8 mouse cellular contexts compared by ENCODE assay signal in genomic region chr5:31219911-31220447, GRCm38 (mm10). TPM values are rescaled to one million over a fixed set of nuclear protein-coding genes. Genes with fewer than 3 reads are reported as not detected.
DNase-seq lines count a peak whose midpoint lies in the region; ATAC-seq lines count a peak whose summit lies in the region.

No protein-coding gene starts in this region.

- peak overlapping the region; percentile 86 for H3K4me3 ChIP-seq in kidney, embryonic 16.5 days (ENCODE audit: low read length)
- H3K4me3 ChIP-seq in lung, embryonic 15.5 days, result peak overlapping the region; percentile 89

- no peak for DNase-seq in kidney, postnatal 14 days
- DNase-seq in R1 (ENCODE audit: low read depth, low spot score), result peak; percentile 77
- DNase-seq in retina, postnatal 1 day, result peak; percentile 80
- no peak for DNase-seq in cerebellum, adult 9-11 months

- H3K9me3 ChIP-seq in kidney, embryonic 16.5 days (ENCODE audit: low read length), result no peaks in the 10 kb centered on the region
- H3K9me3 ChIP-seq in lung, embryonic 15.5 days, result no peaks in the 10 kb centered on the region

- peaks cover 8% of the 10 kb centered on the region for H3K4me1 ChIP-seq in kidney, embryonic 16.5 days (ENCODE audit: insufficient read depth, low read length)
- H3K4me1 ChIP-seq in lung, embryonic 15.5 days, result peaks cover 14% of the 10 kb centered on the region

- H3K9ac ChIP-seq in kidney, embryonic 16.5 days (replicated peaks; ENCODE audit: low read length), result peak overlapping the region; percentile 90
- H3K9ac ChIP-seq in lung, embryonic 15.5 days, result peak overlapping the region; percentile 84

- 0% methylated on average over 40 of the region's 40 CpGs for WGBS in kidney, embryonic 16.5 days
- under 1% methylated on average over 40 of the region's 40 CpGs for WGBS in lung, embryonic 15.5 days

- ATAC-seq in kidney, embryonic 16.5 days (ENCODE audit: low FRiP score, low TSS enrichment), result peak; percentile 77
- ATAC-seq in erythroid progenitor cell, adult 5-6 weeks (replicated peaks; ENCODE audit: low FRiP score, poor library complexity, severe bottlenecking), result peak; percentile 48
- ATAC-seq in inflammation-experienced regulatory T-cells, adult 6 months, result peak; percentile 31
- ATAC-seq in lung, embryonic 15.5 days (ENCODE audit: borderline replicate concordance, extremely low read depth, low FRiP score, low TSS enrichment), result peak; percentile 60

- no peaks in the 10 kb centered on the region for H3K27me3 ChIP-seq in kidney, embryonic 16.5 days (ENCODE audit: insufficient read depth, low read length)
- no peaks in the 10 kb centered on the region for H3K27me3 ChIP-seq in lung, embryonic 15.5 days

- H3K27ac ChIP-seq in kidney, embryonic 16.5 days (ENCODE audit: low read length), result peak overlapping the region; percentile 92
- H3K27ac ChIP-seq in lung, embryonic 15.5 days, result peak overlapping the region; percentile 88

- H3K36me3 ChIP-seq in kidney, embryonic 16.5 days (ENCODE audit: insufficient read depth, low read length), result no peaks in the 10 kb centered on the region
- H3K36me3 ChIP-seq in lung, embryonic 15.5 days, result no peaks in the 10 kb centered on the region

- H3K4me2 ChIP-seq in kidney, embryonic 16.5 days (replicated peaks; ENCODE audit: low read depth, low read length), result peak overlapping the region; percentile 80
- H3K4me2 ChIP-seq in lung, embryonic 15.5 days, result peak overlapping the region; percentile 73

RNA-seq across cellular contexts. Expression of gene Ppm1g, which starts 0.5 kb away (rescaled TPM):
- polyA plus RNA-seq in kidney, embryonic 16.5 days (2015; fragmentation: Nextera tagmentation; extraction: Ambion mirVana), result 138 and 139 TPM in 2 replicates
- total RNA-seq in erythroid progenitor cell, adult 5-6 weeks (2015; ENCODE audit: low replicate concordance), result 166 and 178 TPM in 2 replicates
- 214 and 223 TPM in 2 replicates for total RNA-seq in erythroid progenitor cell, adult 5-6 weeks (2017; ENCODE audit: low replicate concordance)
- polyA plus RNA-seq in inflammation-experienced regulatory T-cells, adult 6 months (2017; shearing (Covaris generic)), result 10 to 100 TPM; 38.5 to 63.1 (median 49.7) TPM
- 141 and 144 TPM in 2 replicates for polyA plus RNA-seq in lung, embryonic 15.5 days (2015; fragmentation: Nextera tagmentation; extraction: Ambion mirVana)

RNA-seq across cellular contexts. Expression of gene Zfp513, which starts 17.9 kb away (rescaled TPM):
- polyA plus RNA-seq in kidney, embryonic 16.5 days (2015; fragmentation: Nextera tagmentation; extraction: Ambion mirVana), result 9.9 and 10.9 TPM in 2 replicates
- 6.8 and 9.2 TPM in 2 replicates for total RNA-seq in erythroid progenitor cell, adult 5-6 weeks (2015; ENCODE audit: low replicate concordance)
- total RNA-seq in erythroid progenitor cell, adult 5-6 weeks (2017; ENCODE audit: low replicate concordance), result 10.8 and 15.4 TPM in 2 replicates
- 1 to 10 TPM; 3.5 to 6.1 (median 5.4) TPM for polyA plus RNA-seq in inflammation-experienced regulatory T-cells, adult 6 months (2017; shearing (Covaris generic))
- 8.8 and 9.5 TPM in 2 replicates for polyA plus RNA-seq in lung, embryonic 15.5 days (2015; fragmentation: Nextera tagmentation; extraction: Ambion mirVana)

RNA-seq across cellular contexts. Expression of gene Nrbp1, which starts 20.7 kb away (rescaled TPM):
- 179 and 182 TPM in 2 replicates for polyA plus RNA-seq in kidney, embryonic 16.5 days (2015; fragmentation: Nextera tagmentation; extraction: Ambion mirVana)
- 22.2 and 45.4 TPM in 2 replicates for total RNA-seq in erythroid progenitor cell, adult 5-6 weeks (2015; ENCODE audit: low replicate concordance)
- 39.4 and 44.4 TPM in 2 replicates for total RNA-seq in erythroid progenitor cell, adult 5-6 weeks (2017; ENCODE audit: low replicate concordance)
- 100 to 1,000 TPM in 1 of 3 experiments, 10 to 100 TPM in 2; 84.6 to 104 (median 84.9) TPM for polyA plus RNA-seq in inflammation-experienced regulatory T-cells, adult 6 months (2017; shearing (Covaris generic))
- polyA plus RNA-seq in lung, embryonic 15.5 days (2015; fragmentation: Nextera tagmentation; extraction: Ambion mirVana), result 155 and 167 TPM in 2 replicates

RNA-seq across cellular contexts. Expression of gene Gm9970, which starts 21.1 kb away (rescaled TPM):
- 0.52 TPM in 1 of 2 replicates, not detected in the other for polyA plus RNA-seq in kidney, embryonic 16.5 days (2015; fragmentation: Nextera tagmentation; extraction: Ambion mirVana)
- not detected in 2 replicates for total RNA-seq in erythroid progenitor cell, adult 5-6 weeks (2015; ENCODE audit: low replicate concordance)
- not detected in 2 replicates for total RNA-seq in erythroid progenitor cell, adult 5-6 weeks (2017; ENCODE audit: low replicate concordance)
- polyA plus RNA-seq in inflammation-experienced regulatory T-cells, adult 6 months (2017; shearing (Covaris generic)), result not detected
- polyA plus RNA-seq in lung, embryonic 15.5 days (2015; fragmentation: Nextera tagmentation; extraction: Ambion mirVana), result 0.40 and 0.64 TPM in 2 replicates

RNA-seq across cellular contexts. Expression of gene Eif2b4, which starts 26.7 kb away (rescaled TPM):
- polyA plus RNA-seq in kidney, embryonic 16.5 days (2015; fragmentation: Nextera tagmentation; extraction: Ambion mirVana), result 76.1 and 81.5 TPM in 2 replicates
- total RNA-seq in erythroid progenitor cell, adult 5-6 weeks (2015; ENCODE audit: low replicate concordance), result 36.5 and 60.5 TPM in 2 replicates
- 8.2 and 53.5 TPM in 2 replicates for total RNA-seq in erythroid progenitor cell, adult 5-6 weeks (2017; ENCODE audit: low replicate concordance)
- polyA plus RNA-seq in inflammation-experienced regulatory T-cells, adult 6 months (2017; shearing (Covaris generic)), result 10 to 100 TPM; 38.7 to 45.8 (median 44.4) TPM
- polyA plus RNA-seq in lung, embryonic 15.5 days (2015; fragmentation: Nextera tagmentation; extraction: Ambion mirVana), result 61.2 and 64.3 TPM in 2 replicates

Comparison
In these comparisons a context has a peak if more than half of its experiments do, and no peak if none do; other contexts are left out.
1. DNase-seq: peak in R1 (single experiment) and retina, postnatal 1 day (single experiment); none in kidney, postnatal 14 days (single experiment) and cerebellum, adult 9-11 months (single experiment).
2. Peak in every context shown above with its lines, with median percentiles within 50 percentile points of each other: ATAC-seq.